Mouse (Mus musculus) right cerebral cortex, postnatal 25 days (tissue): ENCODE results near the gene Zfp995.
"Not testable (repeated sequence)": the region's sequence is repeated elsewhere in the genome, so short reads cannot be mapped to it uniquely, and the experiment has no call there.

ENCODE experiments used
- DNase-seq: peaks from one replicate; pipeline ENCODE4 v3.0.0; 2022

The Zfp995 gene

DNA sequence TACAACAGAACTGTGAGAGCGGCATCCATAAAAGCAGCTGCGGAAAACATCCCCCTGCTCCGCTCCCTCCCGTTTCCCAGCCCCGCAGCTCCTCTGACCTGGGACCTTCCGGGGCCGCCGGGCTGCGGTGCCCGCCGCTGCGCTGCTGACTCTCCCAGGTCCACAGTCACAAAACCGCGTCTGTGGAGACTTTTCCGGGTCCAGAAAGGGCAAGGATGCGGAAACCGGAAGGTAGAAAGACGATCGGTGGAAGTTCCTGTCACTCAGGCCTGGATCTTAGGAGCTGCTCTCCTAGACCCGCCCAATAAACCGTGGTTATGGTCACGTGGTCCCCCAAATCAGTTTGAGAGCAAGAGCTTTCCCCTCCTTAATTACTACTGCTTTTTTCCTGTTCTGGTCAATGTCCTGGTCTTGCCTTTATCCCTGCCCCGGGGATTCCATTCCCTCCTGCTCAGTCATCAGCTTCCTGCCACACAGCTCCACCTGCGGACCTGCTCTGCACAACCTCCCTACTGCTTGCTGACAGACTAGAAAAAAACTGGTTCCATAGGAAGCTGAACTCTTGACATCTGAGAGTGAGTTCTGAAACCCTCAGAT lies at the start of gene Zfp995:
Zfp995 (minus strand) TSS at position 471 of the 597 bp plus-strand sequence.
- DNase-seq = peak; percentile 66

DNA sequence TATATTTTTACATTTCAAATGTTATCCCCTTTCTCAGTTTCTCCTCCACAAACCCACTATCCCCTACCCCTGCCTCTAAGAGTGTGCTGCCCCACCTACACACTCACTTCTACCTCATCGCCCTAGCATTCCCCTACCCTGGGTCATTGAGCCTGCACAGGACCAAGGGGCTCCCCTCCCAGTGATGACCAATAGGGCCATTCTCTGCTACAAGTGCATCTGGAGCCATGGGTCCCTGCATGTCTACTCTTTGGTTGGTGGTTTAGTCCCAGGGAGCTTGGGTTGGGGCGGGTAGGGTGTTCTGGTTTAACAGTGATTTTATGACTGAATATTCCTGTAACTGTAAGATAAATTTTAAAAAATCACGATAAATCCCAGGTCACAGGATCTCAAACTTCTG lies 687 bp downstream of the Zfp995 start:
- no peak for DNase-seq

DNA sequence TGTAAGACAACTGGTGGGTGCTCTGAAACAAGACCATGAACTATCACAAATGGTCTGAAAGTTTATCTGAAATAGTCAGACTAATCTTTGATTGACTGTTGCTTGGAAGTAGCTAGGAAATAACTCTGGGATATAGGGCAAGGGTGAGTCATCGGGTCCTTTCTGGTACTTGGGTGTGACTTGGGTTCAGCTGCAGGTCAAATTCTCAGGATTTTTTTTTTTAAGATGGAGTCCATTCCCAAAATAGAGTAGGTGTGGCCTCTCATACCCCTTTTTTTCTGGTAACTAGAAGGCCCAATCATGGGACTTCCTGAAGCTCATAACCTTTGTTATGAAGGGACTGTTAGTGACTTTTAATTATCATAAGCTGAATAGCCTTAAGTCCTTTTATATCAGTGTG lies 38.5 kb downstream of the Zfp995 start:
- DNase-seq = no peak

DNA sequence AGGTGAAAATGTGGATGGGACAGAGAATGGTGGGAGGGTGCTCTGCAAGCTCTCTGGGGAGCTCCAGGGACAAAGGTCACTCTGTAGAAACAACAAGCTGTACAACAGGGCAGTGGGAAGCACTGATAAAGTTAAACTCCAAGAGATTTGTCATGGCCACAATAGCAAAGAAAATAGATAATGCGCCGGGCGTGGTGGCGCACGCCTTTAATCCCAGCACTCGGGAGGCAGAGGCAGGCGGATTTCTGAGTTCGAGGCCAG lies 63.5 kb downstream of the Zfp995 start:
- DNase-seq = not testable (repeated sequence)

DNA sequence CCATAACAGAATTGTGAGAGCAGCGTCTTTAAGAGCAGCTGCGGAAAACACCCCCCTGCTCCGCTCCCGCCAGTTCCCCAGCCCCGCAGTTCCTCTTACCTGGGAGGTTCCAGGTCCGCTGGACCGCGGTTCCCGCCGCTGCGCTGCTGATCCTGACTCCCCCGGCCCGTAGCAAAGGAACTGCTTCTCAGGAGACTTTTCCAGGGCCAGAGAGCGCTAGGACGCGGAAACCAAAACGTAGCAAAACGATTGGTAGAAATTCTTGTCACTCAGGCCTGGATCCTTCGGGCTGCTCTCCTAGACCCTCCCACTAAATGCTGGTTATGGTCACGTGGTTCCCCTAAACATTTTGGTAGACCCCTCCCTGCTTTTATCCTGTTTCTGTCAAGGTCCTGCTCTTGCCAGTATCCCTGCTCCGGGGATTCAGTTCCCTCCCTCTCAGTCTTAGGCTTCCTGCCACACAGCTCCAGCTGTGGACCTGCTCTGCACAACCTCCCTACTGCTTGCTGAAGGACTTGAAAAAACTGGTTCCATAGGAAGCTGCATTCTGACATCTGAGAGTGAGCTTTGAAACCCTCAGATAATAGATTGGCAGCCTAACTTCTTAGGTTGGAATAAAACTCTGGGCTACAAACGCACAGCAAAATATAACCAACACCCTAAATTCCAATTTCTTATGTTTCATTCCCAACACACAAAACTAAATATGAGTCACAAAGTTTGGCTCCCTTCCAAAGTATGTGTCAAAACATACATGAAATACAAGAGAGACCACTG lies 64.0 kb downstream of the Zfp995 start, which contains the start of gene Zfp820:
Zfp820 (minus strand) TSS at position 228 of the 777 bp plus-strand sequence.
- peak; percentile 18 for DNase-seq

DNA sequence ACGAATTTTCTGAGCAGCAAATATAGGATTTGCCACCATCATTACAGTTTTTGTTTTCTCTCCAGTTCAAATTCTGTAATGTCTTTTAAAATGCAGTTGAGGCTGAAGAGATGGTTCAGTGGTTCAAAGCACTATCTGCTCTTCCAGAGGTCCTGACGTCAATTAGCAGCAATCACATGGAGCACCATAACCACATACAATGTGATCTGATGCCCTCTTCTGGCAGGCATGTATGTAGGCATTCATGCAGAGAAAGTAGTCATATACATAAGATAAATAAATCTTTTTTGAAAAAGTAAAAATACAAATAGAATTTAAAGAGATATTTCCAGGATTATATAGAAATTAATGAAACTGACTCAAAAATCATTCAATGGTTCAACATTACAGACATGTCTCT lies 71.2 kb downstream of the Zfp995 start:
- no peak for DNase-seq
